Mouse (Mus musculus) spleen, adult 12 weeks (tissue): ENCODE measurements around the gene Med12l.

ENCODE experiments used
- DNase-seq: peaks from one replicate; pipeline ENCODE4 v3.0.0; 2022; ENCODE audit warnings: low spot score

Med12l gene

DNA sequence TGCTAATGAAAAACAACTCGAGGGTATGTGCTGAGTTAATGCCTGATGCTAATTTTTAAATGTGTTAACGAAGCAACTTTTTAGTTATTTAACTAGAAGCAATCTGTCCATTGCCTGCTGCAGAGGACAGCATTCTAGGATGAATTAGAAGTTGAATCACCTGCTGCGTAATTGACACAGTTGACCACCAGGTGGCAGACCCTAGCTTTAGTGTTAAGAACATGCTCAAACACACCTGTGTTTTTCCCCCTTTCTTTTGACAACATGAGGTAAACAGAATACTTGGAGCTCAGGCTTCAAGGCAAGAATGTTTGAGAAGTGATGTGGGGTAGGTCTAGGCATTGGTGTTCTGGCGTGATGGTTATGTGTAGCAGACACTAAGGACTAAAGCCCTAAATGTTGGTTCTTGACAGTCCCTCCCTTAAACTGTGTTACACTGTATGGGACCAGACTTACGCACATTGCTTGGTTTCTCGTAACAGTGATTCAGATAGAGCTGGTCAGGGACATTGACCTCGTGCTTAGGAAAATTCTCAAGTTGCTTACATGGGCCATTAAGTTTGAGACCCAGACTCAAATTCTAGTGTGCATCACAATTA is 315.8 kb downstream of the Med12l start:
- DNase-seq = no peak

DNA sequence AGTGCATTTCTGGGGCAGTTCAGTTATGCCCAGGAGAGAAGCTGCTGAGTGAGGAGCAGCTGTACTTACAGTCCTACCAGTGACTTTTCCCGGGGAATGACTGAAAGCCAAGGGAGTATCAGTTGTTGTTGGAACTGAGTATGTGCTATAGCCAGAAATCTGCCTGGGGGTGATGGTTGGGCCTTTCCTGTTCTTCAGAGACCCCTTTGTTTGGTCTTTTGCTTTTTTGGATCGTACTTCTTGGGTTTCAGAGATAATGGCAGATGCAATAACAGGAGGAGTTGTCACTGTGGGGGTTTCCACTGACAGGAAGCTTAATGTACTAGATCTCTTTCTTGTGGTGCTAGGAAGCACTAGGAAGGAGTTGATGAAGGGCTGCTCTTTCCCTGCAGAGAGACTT is 322.9 kb downstream of the Med12l start:
- DNase-seq = no peak

- no peak for DNase-seq
Measured at GRCm38 (mm10) chr3:59341647-59342427, 336.2 kb downstream of the Med12l start.

DNA sequence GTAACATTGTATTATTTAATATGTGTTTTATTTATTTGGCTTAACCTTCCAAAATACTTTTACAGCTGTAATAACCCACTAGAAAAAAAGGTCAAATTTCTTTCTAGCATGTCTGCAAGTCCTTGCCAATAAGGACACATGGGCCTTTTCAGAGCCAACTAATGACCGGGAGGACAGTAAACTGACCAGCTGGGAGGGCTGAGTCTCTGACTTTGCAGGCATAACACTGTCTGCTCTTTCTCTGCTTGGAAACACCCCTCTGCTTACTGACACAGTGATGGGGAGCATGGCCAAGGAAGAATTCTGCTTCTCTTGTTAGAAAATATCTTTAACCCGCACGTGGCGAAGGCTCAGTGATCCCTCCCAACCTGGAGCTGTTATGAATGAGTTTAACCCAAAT is 337.4 kb downstream of the Med12l start:
- no peak for DNase-seq

GRCm38 (mm10) chr3:59344065-59344905 is 338.7 kb downstream of the Med12l start, which contains the start of gene Igsf10:
Gene Igsf10, minus strand, starts transcription at chr3:59344394.
- no peak for DNase-seq

DNA sequence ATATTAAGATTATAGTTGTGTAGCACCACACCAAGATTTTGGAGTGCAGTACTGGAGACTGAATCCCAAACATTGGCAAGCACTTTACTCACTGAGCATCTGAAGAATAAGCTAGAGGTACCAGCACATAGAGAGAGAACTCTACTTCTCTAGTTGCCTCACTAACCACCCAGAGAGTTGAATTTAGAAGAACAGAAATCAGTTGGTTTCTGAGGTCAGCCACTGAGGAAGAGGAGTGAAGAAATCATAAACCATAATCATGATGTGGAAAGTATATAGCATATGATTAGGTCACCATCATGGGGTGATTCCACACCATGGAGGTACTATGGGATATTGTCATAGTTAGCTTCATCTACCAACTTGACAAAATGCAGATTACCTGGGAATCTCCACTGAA is 346.1 kb downstream of the Med12l start:
- DNase-seq = no peak

- DNase-seq = no peak
Measured at GRCm38 (mm10) chr3:59354156-59354555, 348.5 kb downstream of the Med12l start.

- no peak for DNase-seq
Measured at GRCm38 (mm10) chr3:59360102-59360501, 354.5 kb downstream of the Med12l start.

DNA sequence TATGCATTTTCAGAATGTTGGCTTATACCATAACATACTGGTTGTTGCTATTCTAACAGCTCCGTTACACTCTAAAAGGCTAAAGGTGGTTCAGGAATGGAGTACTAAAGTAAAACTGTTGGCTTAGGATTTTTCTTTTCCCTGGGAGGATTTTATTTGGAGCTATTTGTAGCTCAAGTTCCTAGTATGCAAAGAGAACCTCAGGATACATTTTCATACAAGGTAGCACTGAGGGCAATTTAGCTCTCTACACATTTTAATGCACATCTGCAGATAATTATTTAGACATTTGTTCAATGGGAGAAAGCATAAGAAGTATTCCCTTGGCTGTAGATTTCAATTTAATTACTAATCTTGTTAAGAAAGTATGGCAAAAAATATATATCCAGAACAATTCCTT is 356.3 kb downstream of the Med12l start:
- DNase-seq = no peak
